Mouse (Mus musculus) neural tube, embryonic 15.5 days (tissue): ENCODE measurements around the gene Irak4. TPM values are rescaled to one million over a fixed set of nuclear protein-coding genes. Genes with fewer than 3 reads are reported as not detected.

Experiments
- ATAC-seq: fragments of 200-750 bp; cut with Nextera tagmentation; 2 replicates; pipeline ENCODE4 v1.8.0; 2017; ENCODE audit warnings: mild to moderate bottlenecking, moderate TSS enrichment, moderate library complexity; ENCODE audit not compliant: low FRiP score
- H3K27ac ChIP-seq: fragments of 300-500 bp; sonication (generic); replicated peaks from 2 replicates; pipeline ENCODE4 v1.5.1; 2015; ENCODE audit warnings: mild to moderate bottlenecking, inconsistent platforms
- H3K27me3 ChIP-seq: fragments of 300-500 bp; sonication (generic); replicated peaks from 2 replicates; pipeline ENCODE4 v1.6.1; 2015; ENCODE audit warnings: inconsistent platforms
- H3K36me3 ChIP-seq: fragments of 300-500 bp; sonication (generic); 2 replicates; pipeline ENCODE4 v1.6.1; 2015; ENCODE audit warnings: inconsistent platforms
- H3K4me1 ChIP-seq: fragments of 300-500 bp; sonication (generic); 2 replicates; pipeline ENCODE4 v1.6.1; 2015; ENCODE audit warnings: inconsistent platforms
- H3K4me2 ChIP-seq: fragments of 300-500 bp; sonication (generic); 2 replicates; pipeline ENCODE4 v1.6.1; 2015; ENCODE audit warnings: inconsistent platforms, mild to moderate bottlenecking, moderate library complexity
- H3K4me3 ChIP-seq: fragments of 300-500 bp; sonication (generic); replicated peaks from 2 replicates; pipeline ENCODE4 v1.5.1; 2015; ENCODE audit warnings: mild to moderate bottlenecking, inconsistent platforms
- H3K9ac ChIP-seq: fragments of 300-500 bp; sonication (generic); replicated peaks from 2 replicates; pipeline ENCODE4 v1.6.1; 2015; ENCODE audit warnings: mild to moderate bottlenecking, inconsistent platforms
- H3K9me3 ChIP-seq: fragments of 300-500 bp; sonication (generic); replicated peaks from 2 replicates; pipeline ENCODE4 v1.6.1; 2016; ENCODE audit warnings: inconsistent platforms
- WGBS: fragments of 180-500 bp; shearing (Covaris S2); methylation state at CpG from one replicate; pipeline ENCODE4 v1.1.7; 2015; ENCODE audit warnings: mixed read lengths; 5-methylcytosine and 5-hydroxymethylcytosine counted together
- polyA plus RNA-seq: library from polyadenylated mRNA; unstranded; fragments of >200 nt; fragmentation: Nextera tagmentation; extraction: Ambion mirVana; gene quantifications from 2 replicates; pipeline ENCODE4 v1.2.1, GENCODE M21; 2015

Gene Irak4
- polyA plus RNA-seq, 1 experiment from 2014 or later, result 2.0 TPM

DNA sequence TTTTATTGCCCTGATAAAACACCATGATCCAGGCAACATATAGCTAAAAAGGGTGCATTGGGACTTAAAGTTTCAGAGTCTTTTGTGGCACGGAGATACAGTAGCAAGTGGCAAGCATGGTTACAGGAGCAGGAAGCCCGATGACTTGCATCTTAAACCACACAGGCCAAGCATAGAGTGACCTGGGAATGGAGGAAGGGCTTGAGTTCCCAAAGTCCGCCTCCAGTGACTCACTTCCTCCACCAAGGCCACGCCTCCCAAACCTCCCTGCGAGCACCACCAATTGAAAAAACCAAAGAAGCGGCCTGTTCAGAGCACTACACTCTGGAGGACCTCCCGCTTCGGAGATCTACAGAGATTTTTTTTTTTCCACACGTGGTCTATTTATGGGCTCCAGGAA lies 22.4 kb downstream of the Irak4 start:
- Histone ChIP-seq H3K27me3 (no peaks in the 10 kb centered on the region), H3K27ac (no peak overlapping the region), H3K4me2 (no peak overlapping the region), H3K36me3 (no peaks in the 10 kb centered on the region), H3K9ac (no peak overlapping the region), H3K9me3 (no peaks in the 10 kb centered on the region), H3K4me1 (no peaks in the 10 kb centered on the region), H3K4me3 (no peak overlapping the region)
- WGBS, result 88% methylated on average over 9 of the region's 9 CpGs
- no peak for ATAC-seq

DNA sequence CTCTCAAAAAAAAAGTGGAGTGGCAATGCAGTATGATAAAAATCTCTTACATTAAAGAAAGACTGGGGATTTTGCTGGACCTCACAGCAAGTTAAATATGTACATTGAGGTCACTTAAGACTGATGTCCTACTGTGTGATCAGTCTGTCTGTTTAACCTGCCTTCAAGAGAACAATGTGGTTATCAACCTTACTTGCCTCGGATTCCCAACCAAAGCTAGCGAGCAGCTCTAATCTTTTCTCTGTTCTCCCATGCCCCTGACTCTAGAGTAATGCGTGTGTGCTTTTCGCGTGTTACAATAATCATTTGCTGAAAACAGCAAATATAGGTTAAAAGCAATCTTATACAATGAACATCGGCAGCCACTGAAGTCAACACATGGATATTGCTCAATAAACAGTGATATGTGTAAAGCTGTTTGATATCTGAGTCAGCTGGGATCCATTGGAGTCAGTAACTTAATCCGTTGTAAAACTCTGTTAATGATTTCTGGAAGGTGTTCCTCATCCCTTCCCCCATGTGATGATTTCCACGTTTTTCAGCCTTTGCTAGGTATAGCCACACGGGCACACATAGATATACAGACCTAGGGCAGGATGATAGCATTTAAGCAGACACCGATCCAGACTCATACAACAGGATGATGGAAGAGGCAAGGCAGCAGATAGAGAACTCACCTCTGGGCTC lies 25.2 kb downstream of the Irak4 start:
- Histone ChIP-seq H3K4me2 (no peak overlapping the region), H3K27me3 (no peaks in the 10 kb centered on the region), H3K4me3 (no peak overlapping the region), H3K9me3 (no peaks in the 10 kb centered on the region), H3K27ac (no peak overlapping the region), H3K9ac (no peak overlapping the region), H3K4me1 (no peaks in the 10 kb centered on the region), H3K36me3 (no peaks in the 10 kb centered on the region)
- no peak for ATAC-seq
- WGBS, result 85% methylated on average over 10 of the region's 10 CpGs

DNA sequence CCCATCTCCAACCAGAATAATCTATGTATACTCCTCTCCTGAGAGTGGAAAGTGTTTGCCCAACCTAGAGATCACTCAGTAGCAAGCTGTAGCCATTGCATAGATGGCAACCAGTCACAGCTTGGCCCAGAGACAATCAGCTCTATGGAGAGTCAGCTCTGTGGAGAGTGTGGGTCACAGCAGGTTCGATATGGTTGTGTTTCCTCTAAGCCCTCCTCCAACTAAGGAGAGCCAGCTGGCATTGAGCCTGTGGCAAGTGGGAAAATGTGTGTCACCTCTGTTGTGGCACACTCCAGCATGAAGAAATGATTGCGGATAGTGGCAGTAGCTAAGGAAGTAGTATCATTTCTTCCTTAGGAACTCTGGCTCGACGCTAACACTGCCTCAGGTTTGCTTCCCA lies 28.1 kb downstream of the Irak4 start:
- no peak for ATAC-seq
- H3K9me3 ChIP-seq, result no peaks in the 10 kb centered on the region
- no peaks in the 10 kb centered on the region for H3K36me3 ChIP-seq
- 81% methylated on average over 4 of the region's 4 CpGs for WGBS
- no peaks in the 10 kb centered on the region for H3K27me3 ChIP-seq
- no peak overlapping the region for H3K27ac ChIP-seq
- no peak overlapping the region for H3K4me2 ChIP-seq
- no peak overlapping the region for H3K9ac ChIP-seq
- H3K4me3 ChIP-seq, result no peak overlapping the region
- no peaks in the 10 kb centered on the region for H3K4me1 ChIP-seq

DNA sequence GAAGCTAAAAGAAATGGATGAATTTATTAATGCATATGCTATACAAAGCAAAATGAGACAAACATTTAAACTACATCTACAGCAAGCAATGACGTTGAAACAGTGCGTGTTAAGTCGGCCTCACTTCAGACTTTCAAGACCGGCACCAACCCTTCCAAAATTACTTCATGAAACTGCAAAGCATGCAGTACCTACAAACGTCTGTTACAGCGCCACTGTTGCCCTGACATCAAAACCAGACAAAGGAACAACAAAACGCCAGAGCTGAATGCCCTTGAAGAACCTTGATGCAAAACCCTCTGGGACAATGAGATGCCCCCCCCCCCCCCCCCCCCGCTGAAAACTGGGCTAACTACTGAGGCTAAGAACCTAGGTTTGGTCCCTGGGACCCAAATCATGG lies 29.3 kb downstream of the Irak4 start:
- H3K4me2 ChIP-seq, result no peak overlapping the region
- H3K36me3 ChIP-seq, result no peaks in the 10 kb centered on the region
- no peaks in the 10 kb centered on the region for H3K27me3 ChIP-seq
- H3K27ac ChIP-seq, result no peak overlapping the region
- H3K4me1 ChIP-seq, result no peaks in the 10 kb centered on the region
- ATAC-seq, result no peak
- H3K9me3 ChIP-seq, result no peaks in the 10 kb centered on the region
- no peak overlapping the region for H3K4me3 ChIP-seq
- WGBS, result 68% methylated on average over 8 of the region's 8 CpGs
- H3K9ac ChIP-seq, result no peak overlapping the region

DNA sequence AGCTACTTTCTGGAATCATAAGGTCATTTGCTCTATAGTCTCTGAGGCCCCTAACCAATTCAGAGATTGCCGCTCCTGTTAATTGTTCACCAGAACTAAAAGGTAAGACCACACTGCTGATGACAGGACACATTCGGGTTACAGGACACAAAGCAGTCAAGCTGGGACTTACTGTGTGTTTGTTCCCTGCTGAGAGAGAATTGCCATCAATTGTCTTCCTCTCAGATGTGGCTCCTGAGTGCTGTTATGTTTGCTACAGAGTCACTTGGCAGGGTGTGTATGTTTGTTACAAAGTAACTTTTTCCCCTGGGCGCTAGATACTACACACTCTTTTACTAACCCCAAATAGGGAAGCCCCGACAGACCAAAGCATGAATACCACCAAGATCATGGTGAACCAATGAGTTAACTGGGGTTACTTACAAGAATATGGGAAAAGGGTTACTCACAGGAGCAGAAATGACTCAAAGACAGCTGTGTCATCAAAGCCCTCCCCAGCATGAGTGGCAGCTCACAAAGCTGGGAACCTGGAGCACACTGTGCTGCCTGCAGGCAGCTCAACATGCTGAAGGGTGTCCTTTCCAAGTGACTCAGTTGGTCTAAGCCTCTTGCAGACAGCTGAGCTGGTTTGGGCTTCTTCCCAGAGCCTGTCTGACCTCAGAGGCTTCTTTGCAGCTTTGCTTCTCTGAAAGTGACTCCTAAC lies 31.3 kb downstream of the Irak4 start:
- Histone ChIP-seq H3K4me1 (no peaks in the 10 kb centered on the region), H3K9ac (no peak overlapping the region), H3K4me3 (no peak overlapping the region), H3K36me3 (peaks cover 11% of the 10 kb centered on the region), H3K27ac (no peak overlapping the region), H3K27me3 (no peaks in the 10 kb centered on the region), H3K9me3 (no peaks in the 10 kb centered on the region), H3K4me2 (no peak overlapping the region)
- ATAC-seq, result no peak
- WGBS, result 33% methylated on average over 4 of the region's 4 CpGs

DNA sequence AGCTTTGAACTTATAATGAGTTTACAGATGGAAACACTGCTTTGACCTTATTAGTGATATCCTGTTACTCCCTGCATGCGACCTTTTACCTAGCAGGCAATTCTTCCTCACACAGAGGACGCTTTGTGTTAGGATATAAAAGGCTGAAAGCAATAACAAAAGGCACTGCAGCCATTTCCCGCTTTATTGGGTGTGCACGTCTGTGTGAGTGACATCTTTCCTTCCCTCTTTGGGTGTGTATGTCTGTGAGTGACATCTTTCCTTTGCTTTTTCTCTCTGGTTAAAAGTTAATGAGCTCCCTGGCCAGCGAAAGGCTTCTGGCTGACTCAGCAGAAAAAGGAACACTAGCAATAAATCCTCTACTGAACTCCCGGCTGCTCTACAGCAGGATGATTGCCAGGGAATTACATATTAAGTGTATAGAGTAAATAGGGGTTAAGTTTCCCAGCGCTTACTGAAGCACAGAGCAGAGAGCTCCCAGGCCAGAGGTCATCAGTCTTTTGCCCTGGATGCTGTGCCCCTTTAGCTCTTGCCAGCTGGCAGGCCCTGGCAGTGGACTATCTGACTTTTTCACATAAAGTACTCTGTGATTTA lies 38.7 kb downstream of the Irak4 start:
- H3K4me1 ChIP-seq, result no peaks in the 10 kb centered on the region
- no peak overlapping the region for H3K9ac ChIP-seq
- no peak for ATAC-seq
- H3K27ac ChIP-seq, result no peak overlapping the region
- no peaks in the 10 kb centered on the region for H3K27me3 ChIP-seq
- no peak overlapping the region for H3K4me3 ChIP-seq
- H3K9me3 ChIP-seq, result no peaks in the 10 kb centered on the region
- WGBS, result 16% methylated on average over 7 of the region's 7 CpGs
- H3K4me2 ChIP-seq, result no peak overlapping the region
- peaks cover 70% of the 10 kb centered on the region for H3K36me3 ChIP-seq

DNA sequence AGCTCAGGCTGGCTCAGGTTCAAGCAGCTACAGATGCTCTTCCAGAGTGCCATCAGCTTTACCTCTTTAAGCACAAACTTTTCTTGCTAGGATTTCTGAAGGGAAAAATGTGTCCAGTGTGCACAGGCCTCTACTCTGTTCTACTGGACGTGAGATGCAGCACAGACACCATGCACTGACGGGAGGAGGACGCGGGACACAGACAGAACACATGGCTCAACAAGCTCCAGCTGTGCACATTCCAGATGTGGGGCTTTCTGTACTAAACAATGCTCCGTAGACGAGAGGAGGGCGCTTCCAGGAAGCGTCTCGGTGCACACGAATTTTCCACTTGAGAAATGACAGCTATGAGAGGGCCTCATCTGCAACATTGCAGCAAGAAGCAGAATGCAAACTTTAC lies 39.7 kb downstream of the Irak4 start:
- no peak overlapping the region for H3K4me3 ChIP-seq
- H3K4me2 ChIP-seq, result no peak overlapping the region
- no peaks in the 10 kb centered on the region for H3K9me3 ChIP-seq
- ATAC-seq, result no peak
- no peak overlapping the region for H3K27ac ChIP-seq
- H3K4me1 ChIP-seq, result peaks cover 5% of the 10 kb centered on the region
- H3K9ac ChIP-seq, result no peak overlapping the region
- H3K36me3 ChIP-seq, result peaks cover 68% of the 10 kb centered on the region
- WGBS, result 86% methylated on average over 10 of the region's 10 CpGs
- no peaks in the 10 kb centered on the region for H3K27me3 ChIP-seq

DNA sequence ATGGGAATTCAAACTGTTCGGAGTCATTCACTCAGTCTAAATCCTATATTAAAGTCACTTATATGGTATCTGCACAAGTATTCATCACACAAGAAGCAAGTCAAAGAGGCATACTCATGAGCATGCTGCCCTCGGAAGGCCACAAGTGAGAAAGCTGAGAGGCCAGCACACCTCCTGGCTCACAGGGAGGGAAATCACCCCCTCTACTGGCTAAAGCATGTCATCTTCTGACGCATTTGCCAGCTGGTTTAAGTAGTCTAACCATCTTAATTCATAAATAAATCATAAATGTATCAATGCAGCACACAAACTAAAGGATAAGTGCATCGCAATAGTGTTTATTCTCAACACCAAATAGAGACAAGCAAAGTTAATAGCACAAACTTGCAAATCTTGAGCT lies 41.3 kb downstream of the Irak4 start:
- Histone ChIP-seq H3K4me3 (no peak overlapping the region), H3K36me3 (peaks cover 59% of the 10 kb centered on the region), H3K9me3 (no peaks in the 10 kb centered on the region), H3K4me1 (peaks cover 14% of the 10 kb centered on the region), H3K27me3 (no peaks in the 10 kb centered on the region), H3K4me2 (no peak overlapping the region), H3K9ac (no peak overlapping the region), H3K27ac (no peak overlapping the region)
- WGBS, result 84% methylated on average over 4 of the region's 4 CpGs
- ATAC-seq, result no peak

DNA sequence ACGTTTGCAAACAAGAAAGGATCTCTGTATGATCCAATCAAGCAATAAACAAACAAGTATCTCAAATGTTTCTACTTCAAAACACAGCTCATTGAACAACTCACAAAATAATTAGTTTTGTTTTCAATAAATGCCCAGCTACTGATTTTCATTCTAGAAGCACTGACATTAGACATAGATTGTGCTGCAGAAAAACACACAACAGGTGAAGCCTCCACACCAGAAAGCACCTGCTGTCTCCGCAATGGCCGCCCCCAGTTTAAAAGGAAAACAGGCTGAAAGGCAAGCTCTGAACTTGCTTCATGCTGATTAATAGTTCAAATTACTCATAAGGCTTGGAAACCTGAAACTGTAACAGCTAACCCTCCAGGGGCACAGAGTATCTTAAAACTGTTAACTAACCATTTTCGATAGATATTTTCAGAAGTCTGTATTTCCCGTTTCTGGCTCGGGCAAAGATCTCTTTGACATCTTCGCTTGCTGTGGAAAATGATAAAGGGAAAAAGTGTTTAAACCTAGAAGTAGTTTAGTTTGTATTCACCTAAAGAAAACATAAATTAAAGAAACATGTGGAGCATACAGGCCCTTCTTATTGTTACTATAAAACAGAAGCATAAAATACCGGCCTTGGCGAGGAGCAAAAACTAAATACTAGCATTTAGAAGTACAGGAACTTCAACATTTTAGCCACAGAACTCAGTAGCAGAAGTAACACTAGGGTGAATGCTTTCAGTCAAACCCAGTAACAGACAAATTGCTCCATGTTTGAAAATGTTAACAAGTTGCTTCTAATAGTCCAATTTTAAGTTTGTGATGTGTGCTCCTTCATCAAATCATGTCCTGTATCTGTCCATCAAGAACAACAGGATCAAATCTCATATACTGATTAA lies 44.6 kb downstream of the Irak4 start:
- no peak overlapping the region for H3K27ac ChIP-seq
- no peak overlapping the region for H3K4me3 ChIP-seq
- WGBS, result 87% methylated on average over 9 of the region's 9 CpGs
- H3K4me1 ChIP-seq, result peaks cover 18% of the 10 kb centered on the region
- no peaks in the 10 kb centered on the region for H3K27me3 ChIP-seq
- peak overlapping the region; percentile 77 for H3K4me2 ChIP-seq
- no peak overlapping the region for H3K9ac ChIP-seq
- no peaks in the 10 kb centered on the region for H3K9me3 ChIP-seq
- peaks cover 31% of the 10 kb centered on the region for H3K36me3 ChIP-seq
- no peak for ATAC-seq

DNA sequence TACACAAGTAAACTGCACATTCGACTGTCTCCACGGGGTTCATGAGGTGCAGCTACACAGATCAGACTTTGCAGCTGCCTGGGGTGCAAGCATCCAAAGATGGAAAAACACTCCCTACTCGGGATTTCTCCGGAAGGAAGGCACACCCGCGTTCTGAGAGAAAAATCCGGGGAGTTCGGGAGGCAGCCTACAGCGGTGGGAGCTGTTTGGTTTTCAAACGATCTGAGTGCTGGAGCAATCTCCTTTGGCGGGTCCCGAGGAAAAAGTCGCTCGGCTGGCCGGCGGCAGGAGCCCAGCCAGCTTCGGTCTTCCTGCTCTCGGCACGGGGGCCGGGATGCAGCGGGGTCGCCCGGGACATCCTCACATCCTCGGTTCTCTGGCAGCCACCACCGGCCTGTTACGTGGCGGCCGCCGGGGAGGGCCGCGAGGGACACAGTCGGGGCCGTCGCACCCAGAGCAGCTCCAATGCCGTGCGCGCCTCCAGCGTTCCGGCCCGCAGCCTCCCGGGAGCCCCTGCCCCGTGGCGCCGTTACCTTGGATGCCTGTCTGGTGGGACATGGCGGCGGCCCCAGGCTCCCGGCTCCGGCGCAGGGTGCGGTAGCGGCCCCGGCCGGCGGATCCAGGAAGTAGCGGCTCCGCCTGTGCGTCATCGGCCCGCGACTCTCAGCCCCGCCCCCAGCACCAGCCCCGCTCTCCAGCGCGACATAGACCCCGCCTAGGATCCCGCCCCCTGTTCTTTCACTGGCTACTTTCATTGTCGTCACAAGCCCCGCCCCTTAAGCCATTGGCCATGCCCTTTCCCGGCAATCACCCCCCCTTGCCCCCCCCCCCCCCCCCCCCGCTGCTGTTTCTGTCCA lies 46.0 kb downstream of the Irak4 start, which contains the start of gene Twf1:
Twf1 (minus strand) TSS at position 671 of the 857 bp plus-strand sequence.
- peak within 1 kb of the TSS; percentile 77 for H3K4me2 ChIP-seq
- peak within 1 kb of the TSS; percentile 97 for H3K9ac ChIP-seq
- peaks cover 18% of the 10 kb centered on the region for H3K4me1 ChIP-seq
- peaks cover 17% of the 10 kb centered on the region for H3K36me3 ChIP-seq
- H3K27ac ChIP-seq, result peak within 1 kb of the TSS; percentile 89
- WGBS, result under 1% methylated on average over 65 of the region's 70 CpGs
- H3K4me3 ChIP-seq, result peak within 1 kb of the TSS; percentile 92
- peak; percentile 99 for ATAC-seq
- H3K9me3 ChIP-seq, result no peaks in the 10 kb centered on the region
- no peaks in the 10 kb centered on the region for H3K27me3 ChIP-seq

DNA sequence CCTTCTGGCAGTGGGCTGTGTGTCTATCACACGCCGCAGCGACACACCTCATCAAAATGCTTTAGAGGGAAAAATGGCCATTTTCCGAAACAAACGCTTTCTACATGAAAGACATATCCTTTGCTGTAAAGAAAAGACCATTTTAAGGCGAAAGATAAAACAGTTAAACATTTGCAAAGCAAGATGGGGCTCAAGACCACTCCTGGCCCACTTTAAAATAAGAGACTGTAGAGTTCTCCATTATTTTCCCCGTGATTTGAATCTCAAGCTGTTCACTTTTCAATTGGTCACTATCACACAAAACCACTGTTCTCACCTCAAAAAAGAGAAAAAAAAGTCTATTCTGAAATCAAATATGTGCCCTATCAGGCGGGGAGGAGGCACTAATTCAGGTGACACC lies 46.6 kb downstream of the Irak4 start:
- H3K9me3 ChIP-seq, result no peaks in the 10 kb centered on the region
- H3K4me2 ChIP-seq, result peak overlapping the region; percentile 77
- peaks cover 18% of the 10 kb centered on the region for H3K4me1 ChIP-seq
- H3K27me3 ChIP-seq, result no peaks in the 10 kb centered on the region
- ATAC-seq, result peak; percentile 56
- peak overlapping the region; percentile 56; the same call in 1 of the 2 replicates for H3K27ac ChIP-seq
- 15% methylated on average over 8 of the region's 8 CpGs for WGBS
- H3K36me3 ChIP-seq, result peaks cover 10% of the 10 kb centered on the region; the same call in 1 of the 2 replicates
- H3K4me3 ChIP-seq, result peak overlapping the region; percentile 92
- H3K9ac ChIP-seq, result peak overlapping the region; percentile 36
